Mouse (Mus musculus) cerebellum, adult 8-10 months (tissue): ENCODE measurements at regions not wholly inside any gene's neighbourhood (a gene's known extent, or its start where the extent isn't known, plus 50 kb on each side); places are given as distances from the start of the nearest gene placed in this dataset.

Experiments
- DNase-seq: peaks from one replicate; pipeline ENCODE4 v3.0.0; 2022

DNA sequence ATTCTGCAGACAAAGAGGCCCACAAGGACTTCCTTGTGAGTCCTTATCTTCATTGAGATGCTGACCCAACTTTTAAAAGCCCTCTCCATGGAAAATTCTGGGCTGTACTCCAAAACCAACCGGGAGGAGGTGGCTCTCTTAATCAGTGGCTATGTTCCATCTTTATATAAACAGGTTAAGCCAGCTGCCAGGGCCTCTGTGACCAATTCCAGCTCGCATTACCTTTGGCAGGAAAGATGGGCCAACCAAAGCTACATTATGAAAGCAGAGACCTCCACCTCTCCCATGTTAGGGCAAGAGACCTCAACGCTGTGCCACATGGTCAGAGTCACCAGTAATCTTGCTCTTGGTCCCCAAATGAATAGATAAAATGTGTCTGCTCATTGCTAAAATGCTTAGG, 192.0 kb upstream of the Cited2 start:
- no peak for DNase-seq

DNA sequence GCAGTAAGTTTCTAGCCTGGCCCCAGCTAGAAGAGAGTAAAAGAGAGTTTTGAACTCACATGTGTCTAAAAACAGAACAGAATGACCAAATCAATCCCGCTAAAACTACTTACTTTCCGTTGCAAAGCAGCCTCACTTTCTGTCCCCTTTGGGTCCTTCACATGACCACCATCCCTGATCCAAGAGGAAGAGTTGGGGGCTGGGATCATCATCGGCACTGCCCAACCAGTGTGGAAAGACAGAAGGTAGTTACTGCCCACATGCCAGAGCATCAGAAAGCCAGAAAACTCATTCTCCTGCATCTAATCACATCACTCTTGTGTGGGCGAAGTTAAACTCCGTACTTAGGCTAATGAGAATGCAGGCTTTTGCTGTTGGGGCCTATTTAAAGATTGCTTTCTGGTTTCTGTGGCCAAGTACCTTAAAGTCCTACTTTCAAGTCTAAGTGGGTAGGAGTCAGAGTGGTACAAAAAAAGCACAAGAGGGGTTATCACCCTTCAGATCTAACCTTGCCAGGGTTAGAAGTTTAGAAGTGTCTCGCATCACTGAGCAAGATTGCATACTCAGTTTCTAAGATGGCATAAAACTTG, 184.0 kb upstream of the Cited2 start:
- DNase-seq: no peak

DNA sequence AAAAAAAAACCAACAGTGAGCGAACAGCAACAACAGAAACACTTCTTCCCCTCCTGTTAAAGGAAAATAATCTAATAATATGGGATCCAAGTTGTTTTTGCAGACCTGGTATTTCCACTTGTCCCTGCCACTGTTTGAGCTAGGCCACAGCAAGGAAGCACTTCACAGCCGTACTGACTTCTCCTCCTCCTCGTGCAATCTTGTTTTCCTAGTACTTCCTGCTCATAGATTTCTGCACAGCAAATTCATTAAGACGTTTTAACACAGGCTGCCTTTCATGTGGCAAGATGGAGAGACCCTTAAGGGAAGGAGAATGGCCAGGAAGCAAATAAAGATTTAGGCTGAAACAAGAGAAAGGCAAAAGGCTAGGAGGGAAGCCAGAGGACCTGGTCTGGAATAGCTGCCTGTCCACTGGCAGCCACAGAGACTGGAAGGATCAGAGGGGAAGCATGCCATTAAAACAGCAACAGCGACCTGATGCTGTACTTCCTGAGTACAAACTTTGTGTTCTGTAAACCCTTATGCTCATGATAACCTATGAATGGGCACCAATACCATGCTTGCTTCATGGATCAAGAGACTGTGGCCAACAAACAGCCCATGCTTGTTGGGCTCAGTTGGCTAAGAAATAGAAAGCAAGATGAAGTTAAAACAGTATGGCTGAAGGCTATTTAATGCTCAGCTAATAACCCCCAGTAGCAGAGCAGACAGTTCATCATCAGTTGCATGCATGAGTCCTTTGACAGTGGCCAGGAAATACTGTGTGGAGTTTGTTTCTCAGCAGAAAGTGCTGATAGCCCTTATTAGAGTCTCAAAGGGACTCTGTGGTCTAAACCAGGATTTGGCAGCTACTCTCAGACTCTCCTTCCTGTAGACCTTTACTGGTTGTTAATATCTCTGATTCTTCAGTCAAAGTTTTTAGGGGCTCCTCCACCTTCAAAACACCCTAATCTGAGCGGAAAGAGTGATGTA, 182.3 kb upstream of the Cited2 start:
- no peak for DNase-seq

DNA sequence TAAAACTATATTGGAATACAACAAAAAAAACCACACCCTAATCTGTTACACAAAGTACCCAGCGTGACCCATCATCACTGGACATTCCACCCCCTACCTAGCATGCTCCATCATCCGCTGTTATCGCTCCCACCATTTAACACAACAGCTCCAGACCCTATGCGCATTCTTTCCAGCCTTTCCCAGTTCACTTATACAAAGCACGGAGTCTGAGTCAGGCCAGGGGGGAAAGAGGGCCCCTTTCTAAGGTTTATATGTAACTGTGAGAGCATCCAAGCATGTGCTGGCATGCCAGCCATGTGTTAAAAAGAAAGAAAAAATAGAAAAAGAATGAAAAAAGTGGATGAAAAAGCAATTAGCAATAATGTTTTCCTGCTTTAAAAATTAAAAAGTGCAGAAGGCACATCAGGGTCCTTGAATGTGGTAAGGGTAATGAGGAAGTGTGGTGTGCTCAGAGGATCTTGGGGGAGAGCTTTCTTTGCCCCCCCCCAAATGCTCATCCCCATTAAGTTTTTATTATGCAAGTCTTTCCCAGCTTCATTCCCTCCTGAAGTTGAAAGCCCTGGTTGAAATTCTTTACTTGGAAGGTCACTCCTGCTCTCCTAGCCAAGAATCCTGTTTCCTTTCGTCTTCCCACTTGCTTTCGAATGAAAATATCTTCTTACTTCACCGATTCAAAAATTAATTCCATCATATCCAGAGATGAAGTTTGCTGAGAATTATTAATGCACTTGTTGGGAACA, 180.7 kb upstream of the Cited2 start:
- DNase-seq: no peak

DNA sequence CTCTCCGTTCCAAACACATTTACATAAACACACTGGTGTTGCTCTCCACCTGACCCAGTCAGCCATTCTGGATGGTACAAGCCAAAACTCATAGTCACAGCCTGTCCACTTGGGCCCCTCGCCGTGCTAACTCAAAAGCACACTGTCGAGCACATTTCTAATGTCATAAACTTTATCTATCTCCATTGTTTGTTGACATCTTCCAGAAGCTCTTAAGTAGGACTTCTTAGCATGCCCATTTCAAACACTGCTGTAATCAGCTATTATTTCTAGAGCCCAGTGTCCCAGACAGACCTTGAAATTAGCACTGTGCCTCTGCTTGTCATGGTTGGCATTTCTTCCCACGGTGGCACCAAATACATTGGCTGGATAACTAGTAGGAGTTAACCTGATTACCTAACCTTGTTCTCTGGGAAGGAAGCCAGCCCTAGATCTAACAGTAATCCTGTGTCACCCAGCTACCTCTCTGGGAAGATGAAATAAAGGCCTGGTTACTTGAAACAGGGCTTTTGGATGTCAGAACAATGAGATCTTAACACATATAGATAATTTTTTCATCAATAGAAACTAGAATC, 180.1 kb upstream of the Cited2 start:
- DNase-seq: no peak

DNA sequence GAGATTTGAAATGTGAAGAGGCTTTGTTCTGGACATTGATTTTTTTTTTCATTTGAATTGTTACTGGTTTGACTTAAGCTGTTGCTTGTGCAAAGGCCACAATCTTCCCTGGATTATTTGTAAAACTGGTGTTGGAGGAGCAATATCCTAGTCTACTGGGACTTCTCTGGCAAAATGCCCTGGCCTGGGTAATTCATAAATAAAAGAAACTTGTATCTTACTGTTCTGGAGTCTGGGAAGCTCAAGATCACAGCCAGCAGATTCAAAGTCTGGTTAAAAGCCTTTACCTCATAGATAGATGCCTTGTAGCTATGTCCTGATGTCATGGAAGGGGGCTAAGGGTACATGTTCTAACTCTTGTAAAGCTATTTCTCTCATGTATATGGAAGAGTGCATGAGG, 177.7 kb upstream of the Cited2 start:
- DNase-seq: no peak

DNA sequence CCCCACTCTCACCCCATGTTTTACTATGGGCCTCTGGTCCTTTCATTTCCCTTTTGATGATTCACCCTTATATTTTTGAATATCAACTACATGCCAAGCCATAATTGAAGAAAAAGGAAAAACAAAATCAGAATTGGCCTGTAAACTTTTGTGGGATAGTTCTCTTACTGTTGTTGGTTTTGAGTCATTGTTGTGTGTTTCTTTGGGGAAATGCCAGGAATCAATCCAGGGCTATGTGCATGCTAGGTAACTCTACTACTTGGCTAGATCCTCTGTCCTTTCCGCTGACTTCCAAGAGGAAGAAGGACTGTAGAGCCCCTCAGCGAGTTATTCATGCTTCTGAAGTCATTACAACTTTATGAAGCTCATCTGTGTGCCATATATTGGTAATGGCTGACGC, 175.0 kb upstream of the Cited2 start:
- no peak for DNase-seq

DNA sequence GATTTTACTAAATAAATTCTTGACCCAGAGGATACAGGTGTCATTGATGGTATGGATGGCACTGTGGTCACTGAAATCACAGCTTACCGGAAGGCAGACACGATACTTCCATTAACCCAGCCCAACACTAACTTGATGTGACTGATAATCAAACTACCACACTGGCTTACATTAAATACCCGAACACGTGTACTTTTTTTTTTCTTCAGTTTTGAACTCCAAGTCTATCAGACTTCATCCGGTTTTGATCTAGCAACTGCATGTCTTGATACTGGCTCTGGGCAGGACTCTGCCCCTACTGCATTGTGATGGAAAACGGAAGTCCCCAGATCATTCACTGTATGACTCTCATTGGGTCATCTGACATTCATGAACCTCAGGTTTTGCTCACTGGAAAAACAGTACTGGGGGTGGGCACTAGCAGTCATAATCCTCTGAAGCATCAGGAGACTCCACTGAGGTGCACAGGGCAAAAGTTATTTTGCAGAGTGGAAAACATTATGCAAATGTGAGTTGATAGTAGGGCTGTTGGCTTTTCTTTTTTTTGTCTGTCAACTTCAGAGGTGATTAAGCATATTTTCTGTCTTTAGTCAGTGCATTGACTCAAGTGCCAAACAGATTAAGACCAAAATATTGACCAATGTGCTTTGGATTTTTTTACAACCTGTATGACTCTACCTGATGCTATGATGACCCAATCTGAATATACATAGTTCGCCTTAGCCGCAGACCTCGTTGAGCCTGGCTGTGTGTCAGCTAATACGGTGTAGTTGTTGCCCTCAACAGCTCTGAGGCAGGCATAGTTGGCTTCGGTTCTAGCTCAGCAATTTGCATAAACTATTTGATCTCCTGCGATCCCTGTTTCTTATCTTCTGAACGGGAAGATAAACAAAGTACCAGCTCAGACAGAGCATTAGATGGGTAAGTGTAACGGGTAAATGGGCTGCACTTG, 174.1 kb upstream of the Cited2 start:
- no peak for DNase-seq

DNA sequence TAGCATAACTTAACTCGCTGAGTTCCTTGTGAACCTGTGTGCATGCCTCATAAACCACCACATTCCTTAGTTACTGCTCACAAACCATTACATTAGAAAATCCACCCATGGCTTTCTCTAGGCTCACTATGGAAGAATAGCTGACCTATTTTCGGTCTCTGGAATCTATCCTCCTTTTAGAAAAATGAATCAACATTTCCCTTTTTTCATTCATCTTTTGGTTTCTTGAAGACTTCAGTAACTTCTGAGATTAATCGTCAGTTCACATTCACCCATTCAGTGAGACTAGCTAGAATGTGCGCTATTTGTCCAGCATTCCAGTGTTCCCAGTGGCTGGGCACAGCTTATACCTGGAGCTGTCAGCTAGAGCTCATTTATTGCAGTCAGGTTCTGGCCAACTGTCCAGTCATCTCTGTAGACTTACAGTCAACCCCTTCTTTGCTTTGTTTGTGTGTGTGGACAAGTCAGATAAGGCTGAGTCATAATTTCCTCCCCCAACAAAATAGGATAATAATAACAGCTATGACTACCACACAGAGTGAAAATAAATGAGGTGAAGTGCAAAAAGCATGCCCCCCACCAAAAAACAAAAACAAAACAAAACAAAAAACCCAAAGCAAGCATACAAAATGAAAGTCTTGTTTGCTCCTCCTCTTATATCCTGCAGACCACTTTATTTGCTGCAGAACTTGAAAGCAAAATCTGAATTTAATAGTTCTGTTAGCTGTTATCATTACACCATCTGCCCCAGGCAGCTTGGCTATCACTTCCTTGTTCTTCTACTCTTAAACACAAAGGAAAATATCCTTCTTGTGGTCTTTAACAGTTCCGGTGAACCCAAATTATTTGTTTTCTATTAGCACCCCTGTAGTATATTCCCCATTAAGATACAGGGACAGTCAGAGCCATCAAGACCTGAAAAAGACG, 173.0 kb upstream of the Cited2 start:
- DNase-seq: no peak

DNA sequence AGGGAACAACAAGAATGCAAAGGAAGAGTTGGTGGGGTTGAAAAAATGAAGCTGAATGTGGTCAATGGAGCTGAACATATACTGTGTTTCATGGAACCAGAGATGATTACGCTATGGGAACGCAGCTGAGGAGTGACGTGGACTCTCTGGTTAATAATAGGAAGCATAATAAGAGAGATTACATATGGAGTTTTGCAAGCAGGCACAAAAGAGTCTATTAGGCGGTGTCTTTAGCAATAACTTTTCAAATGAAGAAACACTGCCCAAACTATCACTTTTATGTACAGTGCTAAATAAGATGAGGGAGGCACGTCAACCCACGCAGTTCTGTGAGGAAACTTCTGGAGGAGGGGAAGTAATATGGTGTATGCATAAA, 172.4 kb upstream of the Cited2 start:
- DNase-seq: no peak

DNA sequence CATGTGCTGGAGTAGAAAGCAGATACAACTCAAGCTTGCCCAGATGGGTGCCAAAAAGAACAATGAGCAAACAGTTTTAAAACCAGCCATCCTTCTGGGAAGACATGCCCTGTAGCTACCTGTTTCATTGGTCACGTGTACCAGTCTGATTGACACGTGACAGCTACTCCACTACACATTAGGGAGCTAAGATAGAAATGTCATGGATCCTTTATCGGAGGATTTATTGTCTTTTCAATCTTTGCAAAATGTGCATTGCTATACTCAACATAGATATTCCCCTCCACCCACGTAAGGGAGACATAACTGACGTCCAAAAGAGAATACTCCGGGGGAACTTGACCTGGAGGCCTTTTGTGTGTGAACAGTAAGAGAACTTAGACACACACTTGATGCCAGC, 171.1 kb upstream of the Cited2 start:
- DNase-seq: no peak

DNA sequence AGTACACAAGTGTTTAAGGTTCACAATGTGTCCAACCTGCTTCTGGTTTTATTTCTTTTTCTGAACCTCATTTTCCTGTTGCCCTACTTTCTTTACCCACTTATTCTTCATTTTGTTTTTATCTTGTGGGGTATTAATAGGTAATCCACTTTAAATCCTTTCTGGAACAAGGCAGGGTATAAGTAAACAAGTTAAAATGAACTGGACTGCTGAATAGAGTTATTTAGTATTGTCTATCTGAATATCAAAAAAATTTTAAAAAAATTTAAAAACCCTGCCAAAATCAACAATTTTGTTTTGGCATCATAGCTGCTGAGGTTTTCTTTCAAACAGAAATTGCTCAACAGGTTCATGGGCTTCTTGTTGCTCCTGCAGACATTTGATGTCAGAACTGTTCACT, 170.7 kb upstream of the Cited2 start:
- DNase-seq: no peak

DNA sequence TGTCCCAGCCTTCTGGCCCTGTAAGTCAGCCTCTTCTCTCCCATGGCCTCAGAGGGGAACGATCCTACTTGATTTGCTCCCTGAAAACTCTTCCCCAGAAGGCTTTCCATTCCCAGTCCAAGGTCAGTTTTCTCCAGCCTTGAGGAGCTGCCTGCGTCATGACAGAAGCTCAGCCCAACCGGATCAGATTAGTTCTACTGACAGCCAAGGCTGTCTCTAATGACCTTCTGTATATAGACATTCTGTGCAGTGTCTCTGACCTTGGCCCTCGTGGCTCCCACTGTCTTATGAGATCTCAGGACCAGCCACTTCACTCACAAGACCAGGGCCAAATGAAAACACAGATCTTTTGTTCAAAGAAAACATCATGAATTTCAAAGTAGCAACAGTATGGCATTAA, 166.6 kb upstream of the Cited2 start:
- no peak for DNase-seq

DNA sequence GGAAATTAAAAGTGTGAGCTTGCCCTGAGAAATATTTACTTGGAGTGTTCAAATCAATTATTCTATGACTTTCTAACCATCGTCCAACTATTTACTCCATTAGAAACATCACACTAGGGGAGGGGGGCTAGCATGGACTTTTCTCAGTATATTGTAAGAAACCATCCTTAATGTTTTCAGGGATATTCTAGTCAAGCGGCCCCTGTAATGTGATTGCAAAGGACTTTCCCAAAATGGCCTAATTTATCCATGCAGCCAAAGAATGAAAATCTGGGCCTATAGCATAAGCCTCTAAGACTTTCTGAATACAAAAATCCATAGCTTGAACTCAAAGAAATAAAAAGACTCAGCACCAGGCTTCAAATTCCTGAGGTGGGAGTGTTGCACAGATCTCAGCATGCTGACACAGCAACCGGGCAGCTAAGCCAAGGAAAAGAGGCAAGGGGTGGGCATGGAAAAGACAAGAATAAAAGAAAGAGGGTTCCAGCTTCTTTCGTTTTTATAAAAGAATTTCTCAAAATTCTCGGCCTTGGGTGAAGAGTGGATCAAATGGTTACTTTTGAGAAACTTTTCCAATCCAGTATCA, 163.6 kb upstream of the Cited2 start:
- no peak for DNase-seq

DNA sequence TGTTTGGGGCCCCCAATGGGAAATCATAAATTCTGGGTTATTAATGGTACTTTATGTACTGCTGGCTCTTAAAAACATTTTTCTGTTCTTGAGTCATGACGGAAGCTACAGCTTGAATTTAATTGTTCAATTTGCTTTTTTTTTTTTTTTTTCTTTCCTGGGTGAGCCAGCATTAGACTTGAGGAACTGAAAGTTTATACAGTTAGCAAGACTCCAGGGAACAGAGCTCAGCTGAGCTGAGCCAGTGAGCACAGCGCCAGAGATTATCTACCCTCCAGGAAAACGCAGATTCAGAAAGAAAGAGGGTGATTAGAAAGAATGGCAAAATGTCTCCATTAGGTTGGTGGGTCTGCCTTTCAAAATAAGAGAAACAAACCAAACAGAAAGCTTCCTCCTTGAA, 163.0 kb upstream of the Cited2 start:
- DNase-seq: no peak

DNA sequence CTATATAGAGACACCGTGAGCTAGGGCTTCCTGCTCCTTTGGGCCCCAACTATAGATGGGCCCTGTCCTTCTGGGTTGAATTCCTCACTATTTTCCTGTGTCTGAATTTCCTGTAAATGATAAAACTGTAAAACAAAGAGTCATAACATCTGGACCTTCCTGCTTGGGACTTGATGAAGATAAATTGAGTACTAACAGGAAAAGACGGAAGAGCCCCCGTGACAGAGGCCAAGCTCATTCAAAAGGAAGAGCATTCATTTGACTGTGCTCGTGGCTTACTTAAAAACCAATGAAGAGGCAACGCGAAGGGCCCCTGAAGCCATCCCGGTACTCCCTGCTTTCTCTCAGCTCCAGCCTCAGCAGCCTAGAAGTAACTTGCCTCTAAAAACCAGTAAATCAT, 161.6 kb upstream of the Cited2 start:
- DNase-seq: no peak

DNA sequence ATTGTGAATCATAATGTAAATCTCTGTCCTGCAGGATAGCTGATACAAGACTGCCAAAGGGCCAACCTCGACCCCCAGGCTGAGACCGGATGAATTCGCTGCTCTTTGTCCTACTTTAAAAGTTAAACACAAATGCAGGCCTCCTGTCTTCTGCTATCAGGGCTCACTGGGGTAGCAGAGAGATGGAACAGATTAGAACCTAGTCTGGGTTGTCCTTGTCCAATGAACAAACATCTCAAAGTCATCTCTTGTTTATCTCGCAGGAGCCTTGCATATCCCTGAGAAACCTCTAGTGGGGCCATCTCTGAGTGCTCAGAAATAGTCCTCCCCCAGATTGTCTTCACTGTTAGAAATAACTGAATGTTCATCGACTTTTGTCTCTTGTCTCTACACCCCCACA, 161.0 kb upstream of the Cited2 start:
- DNase-seq: no peak

DNA sequence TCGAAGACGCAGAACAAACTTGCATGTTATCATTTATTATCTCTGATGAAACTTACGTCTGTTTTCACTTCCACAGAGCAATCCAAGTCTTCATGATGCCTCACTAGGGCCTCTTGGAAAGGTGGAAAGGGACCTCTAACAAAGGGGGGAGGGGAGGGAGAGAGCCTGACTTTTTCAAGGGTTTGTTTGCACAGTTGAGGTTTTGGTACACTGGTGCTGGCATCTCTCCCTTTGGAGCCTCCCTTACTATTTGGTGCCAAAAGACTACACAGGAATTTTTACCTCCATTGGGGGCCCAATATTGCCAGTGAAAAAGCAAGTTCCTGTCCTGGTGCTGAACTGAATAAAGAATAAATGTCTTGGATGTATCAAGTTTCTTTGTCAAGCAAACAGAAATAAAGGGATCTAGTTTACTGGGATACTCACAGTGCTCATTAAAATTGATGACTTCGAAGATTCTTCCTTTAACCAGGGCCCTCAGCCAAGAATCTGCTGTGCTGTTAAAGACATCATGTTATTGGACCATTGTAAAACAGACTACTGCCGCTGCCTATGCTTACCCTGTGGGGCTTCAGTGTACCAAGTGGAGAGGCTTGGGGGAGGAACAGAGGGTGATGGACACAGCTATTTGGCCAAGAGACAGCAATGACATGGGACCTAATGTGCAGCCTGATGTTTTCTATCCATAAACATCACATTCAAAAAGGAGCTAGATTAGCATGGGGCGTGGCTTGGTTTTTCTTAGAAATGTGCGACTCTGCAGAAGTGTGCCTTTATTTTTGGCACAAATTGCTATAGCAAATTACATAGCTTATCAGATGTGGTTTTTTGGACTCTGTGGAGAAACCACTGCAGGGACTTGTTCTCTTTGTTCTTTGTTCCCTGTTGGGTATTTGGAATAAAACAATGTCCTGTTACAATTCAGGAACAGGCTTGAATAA, 160.3 kb upstream of the Cited2 start:
- no peak for DNase-seq

DNA sequence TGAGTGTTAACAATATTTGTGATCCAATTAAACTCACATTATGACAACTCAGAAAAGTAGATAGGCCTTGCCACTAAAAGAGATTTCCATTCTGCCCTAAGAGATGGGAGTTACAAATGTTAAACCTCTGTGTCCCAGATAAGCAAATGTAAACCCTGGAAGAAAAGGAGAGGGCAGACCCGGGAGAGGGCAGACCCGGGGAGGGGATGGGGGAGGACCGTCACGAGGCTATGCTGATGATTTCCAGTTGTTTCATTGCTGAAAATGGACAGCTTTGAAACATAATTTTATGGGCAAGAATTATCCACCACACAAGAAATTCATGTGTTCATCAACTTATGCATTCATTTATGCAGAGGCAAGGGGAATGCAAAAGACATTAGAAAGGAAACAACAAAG, 159.7 kb upstream of the Cited2 start:
- DNase-seq: no peak
